12 mouse cellular contexts compared by ENCODE assay signal in the genomic region with DNA sequence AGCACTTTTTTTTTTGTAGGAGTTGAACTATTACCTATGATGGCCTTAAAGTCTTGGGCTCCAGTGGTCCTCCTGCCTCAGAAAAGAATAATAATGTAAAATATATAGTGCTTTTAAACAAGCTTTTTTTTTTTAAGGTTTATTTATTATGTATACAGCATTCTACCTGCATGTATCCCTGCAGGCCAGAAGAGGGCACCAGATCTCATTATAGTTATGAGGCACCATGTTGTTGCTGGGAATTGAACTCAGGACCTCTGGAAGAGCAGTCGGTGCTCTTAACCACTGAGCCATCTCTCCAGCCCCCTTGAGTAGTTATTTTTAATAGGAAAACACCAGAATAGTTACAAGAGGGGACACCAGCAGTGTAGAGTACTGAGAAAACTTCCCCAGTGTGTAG. TPM values are rescaled to one million over a fixed set of nuclear protein-coding genes. Genes with fewer than 3 reads are reported as not detected.
DNase-seq lines count a peak whose midpoint lies in the region; ATAC-seq and TF ChIP-seq lines count a peak whose summit lies in the region.
"Had no signal": no experiment of that assay in that cellular context is flagged by ENCODE, and none has a peak within 500 bp of the region (broad histone marks: within the 10 kb centered on the region; RNA-seq: fewer than 3 reads in every experiment).

No protein-coding gene starts in this region.

- TF ChIP-seq CTCF in heart, adult 2 months (IDR thresholded peaks at IDR 0.05): peak; percentile 76
- no peak for TF ChIP-seq CTCF in lung, adult 2 months (IDR thresholded peaks at IDR 0.05; ENCODE audit: insufficient read depth, low read length)
- peak; percentile 40 for TF ChIP-seq CTCF in Patski (IDR thresholded peaks at IDR 0.05)
- TF ChIP-seq CTCF in liver, postnatal 0 days (IDR thresholded peaks at IDR 0.05; ENCODE audit: low read depth): peak; percentile 65

- peaks cover 20% of the 10 kb centered on the region for H3K4me1 ChIP-seq in heart, adult 2 months (ENCODE audit: control insufficient read depth, insufficient read depth, low read length)
- peaks cover 5% of the 10 kb centered on the region for H3K4me1 ChIP-seq in lung, adult 2 months (ENCODE audit: control insufficient read depth, insufficient read depth, low read length)
- peaks cover 9% of the 10 kb centered on the region; the same call in 1 of the 2 replicates for H3K4me1 ChIP-seq in liver, postnatal 0 days (ENCODE audit: insufficient read depth)
- H3K4me1 ChIP-seq: limb, embryonic 15.5 days had no signal

- H3K9me3 ChIP-seq in liver, postnatal 0 days (ENCODE audit: low read length): no peaks in the 10 kb centered on the region
- H3K9me3 ChIP-seq: limb, embryonic 15.5 days had no signal

- H3K9ac ChIP-seq in heart, adult 2 months (ENCODE audit: low read depth, low read length): no peak overlapping the region
- H3K9ac ChIP-seq in liver, postnatal 0 days (replicated peaks): no peak overlapping the region
- H3K9ac ChIP-seq: limb, embryonic 15.5 days had no signal

- in situ Hi-C loops in Patski (cut with MboI; ENCODE audit: low pct_unique_long_range_greater_than_20kb): loop anchor here (5.0 kb wide), 1 partner anchor 56 kb away; no protein-coding TSS in a partner anchor

- WGBS in heart, adult 2 months: 80% methylated on average over 1 of the region's 1 CpGs
- 76% methylated on average over 1 of the region's 1 CpGs for WGBS in lung, adult 2 months
- 87% methylated on average over 1 of the region's 1 CpGs for WGBS in liver, postnatal 0 days (ENCODE audit: insufficient replicate concordance)

- CTCF ChIA-PET in Patski (lab: Charles Lee): interaction anchor here (1.0 to 2.0 kb wide), 5 partner anchors 8 to 47 kb away, joined by 3 to 8 read pairs (median 4); no protein-coding TSS in a partner anchor

- POLR2A ChIA-PET in Patski (lab: Charles Lee): no interaction called here

- H3K27me3 ChIP-seq in heart, adult 2 months (ENCODE audit: control insufficient read depth, insufficient read depth, low read length): no peaks in the 10 kb centered on the region
- no peaks in the 10 kb centered on the region for H3K27me3 ChIP-seq in Patski
- no peaks in the 10 kb centered on the region for H3K27me3 ChIP-seq in liver, postnatal 0 days (ENCODE audit: insufficient read depth, low read length)
- H3K27me3 ChIP-seq: limb, embryonic 15.5 days had no signal

- intact Hi-C loops in heart, adult 2 months (cut with DNase I): loop anchor here (2.0 kb wide), 1 partner anchor 42 kb away; a partner anchor contains a TSS

- H3K27ac ChIP-seq in heart, adult 2 months: no peak overlapping the region
- no peak overlapping the region for H3K27ac ChIP-seq in liver, postnatal 0 days (ENCODE audit: low read depth)
- H3K27ac ChIP-seq: limb, embryonic 15.5 days had no signal

- H3K4me2 ChIP-seq in liver, postnatal 0 days (ENCODE audit: low read depth, low read length): no peak overlapping the region
- H3K4me2 ChIP-seq: limb, embryonic 15.5 days had no signal

- TF ChIP-seq EP300 in heart, adult 2 months (IDR thresholded peaks at IDR 0.05; ENCODE audit: insufficient read depth, low read depth, low read length): no peak
- 0 out of 2 replicates have a peak, but pooled peaks have one; percentile 31 for TF ChIP-seq EP300 in liver, postnatal 0 days (IDR thresholded peaks at IDR 0.05; ENCODE audit: low read depth)

- ATAC-seq in Patski: no peak
- no peak for ATAC-seq in liver, postnatal 0 days

- H3K79me2 ChIP-seq in heart, adult 2 months (replicated peaks; ENCODE audit: control insufficient read depth, insufficient read depth, low read length): no peaks in the 10 kb centered on the region

- no peak for TF ChIP-seq POLR2A in heart, adult 2 months (IDR thresholded peaks at IDR 0.05; ENCODE audit: insufficient read depth, low read depth, low read length)
- no peak for TF ChIP-seq POLR2A in lung, adult 2 months (IDR thresholded peaks at IDR 0.05; ENCODE audit: borderline replicate concordance, extremely low read depth, low read depth, low read length)

- DNase-seq in heart, adult 2 months: no peak
- no peak for DNase-seq in heart, adult 18-20 months
- DNase-seq in lung, postnatal 36 days: peak; percentile 29
- no peak for DNase-seq in lung, adult 2 months
- no peak for DNase-seq in Patski (ENCODE audit: low read depth, low spot score)
- no peak for DNase-seq in liver, postnatal 0 days
- DNase-seq in neural tube, embryonic 10.5 days (ENCODE audit: extremely low spot score, low spot score): no peak
- no peak for DNase-seq in urinary bladder, adult 2 months (ENCODE audit: low spot score)
- DNase-seq: adrenal gland, adult 2 months; layer of hippocampus, postnatal 36 days had no signal

- no peak overlapping the region for H3K4me3 ChIP-seq in heart, adult 2 months
- no peak overlapping the region for H3K4me3 ChIP-seq in lung, adult 2 months (replicated peaks; ENCODE audit: extremely low read depth, low read depth, low read length)
- no peak overlapping the region for H3K4me3 ChIP-seq in liver, postnatal 0 days (ENCODE audit: low read depth, low read length)
- H3K4me3 ChIP-seq: erythroblast, embryonic 14.5 days; limb, embryonic 15.5 days had no signal

- peaks cover 27% of the 10 kb centered on the region for H3K36me3 ChIP-seq in heart, adult 2 months (ENCODE audit: control insufficient read depth, insufficient read depth, low read length)
- H3K36me3 ChIP-seq in liver, postnatal 0 days (replicated peaks; ENCODE audit: insufficient read depth, low read length): peaks cover 15% of the 10 kb centered on the region
- H3K36me3 ChIP-seq: limb, embryonic 15.5 days had no signal

RNA-seq across cellular contexts. Expression of a gene that starts 41.3 kb away (rescaled TPM):
- under 1 TPM; 0.11 to 0.13 TPM for total RNA-seq in heart, adult 2 months (2021)
- polyA plus RNA-seq in heart, adult 2 months (2012; rRNA removed): 0.08 and 0.12 TPM in 2 replicates
- total RNA-seq in heart, adult 18-20 months (2021): under 1 TPM in 1 of 2 experiments, not detected in 1; 0.13 TPM
- polyA plus RNA-seq in lung, adult 2 months (2012; rRNA removed): 0.07 and 0.25 TPM in 2 replicates
- polyA plus RNA-seq in Patski (2021): 0.21 TPM
- polyA plus RNA-seq in liver, postnatal 0 days (2015; fragmentation: Nextera tagmentation; extraction: Ambion mirVana): 0.18 and 0.28 TPM in 2 replicates
- polyA plus RNA-seq in urinary bladder, adult 2 months (2012; rRNA removed): 0.32 and 0.39 TPM in 2 replicates
- total RNA-seq: layer of hippocampus, postnatal 36 days had no signal

RNA-seq across cellular contexts. Expression of a gene that starts 41.9 kb away (rescaled TPM):
- total RNA-seq in heart, adult 2 months (2021): 100 to 1,000 TPM; 128 to 256 TPM
- polyA plus RNA-seq in heart, adult 2 months (2012; rRNA removed): 58.7 and 62.5 TPM in 2 replicates
- 100 to 1,000 TPM; 110 to 142 TPM for total RNA-seq in heart, adult 18-20 months (2021)
- polyA plus RNA-seq in lung, adult 2 months (2012; rRNA removed): 38.3 and 45.3 TPM in 2 replicates
- 53.5 TPM for polyA plus RNA-seq in Patski (2021)
- polyA plus RNA-seq in liver, postnatal 0 days (2015; fragmentation: Nextera tagmentation; extraction: Ambion mirVana): 65.7 and 75.1 TPM in 2 replicates
- polyA plus RNA-seq in urinary bladder, adult 2 months (2012; rRNA removed): 61.2 and 66.1 TPM in 2 replicates
